Mouse (Mus musculus) myocyte (in vitro differentiated cells): ENCODE measurements at regions not wholly inside any gene's neighbourhood (a gene's known extent, or its start where the extent isn't known, plus 50 kb on each side); places are given as distances from the start of the nearest gene placed in this dataset.

Experiments
- E2F4 ChIP-seq: IDR thresholded peaks from one replicate; pipeline ENCODE4 v1.6.1; 2011; ENCODE audit warnings: mild to moderate bottlenecking, control low read depth, moderate library complexity; ENCODE audit not compliant: insufficient read depth
- MYOD1 ChIP-seq, 3 experiments: IDR thresholded peaks; one replicate each; pipeline ENCODE4 v1.6.1; 2011; ENCODE audit warnings: control low read depth in 2 of 3, low read depth in 2 of 3, mild to moderate bottlenecking in 2 of 3, moderate library complexity in 1 of 3; ENCODE audit not compliant: insufficient read length in 2 of 3, control insufficient read depth in 1 of 3
- MYOG ChIP-seq, 3 experiments: IDR thresholded peaks; one replicate each; pipeline ENCODE4 v1.6.1; 2011; ENCODE audit warnings: control low read depth in 2 of 3, low read depth in 2 of 3, mild to moderate bottlenecking in 2 of 3; ENCODE audit not compliant: insufficient read length in 2 of 3, control insufficient read depth in 1 of 3, insufficient read depth in 1 of 3
- POLR2A ChIP-seq: IDR thresholded peaks from one replicate; pipeline ENCODE4 v1.6.1; 2011; ENCODE audit warnings: low read depth, mild to moderate bottlenecking, control low read depth, moderate library complexity; ENCODE audit not compliant: insufficient read length
- POLR2AphosphoS2 ChIP-seq: IDR thresholded peaks from one replicate; pipeline ENCODE4 v1.6.1; 2011; ENCODE audit warnings: low read depth, control low read depth; ENCODE audit not compliant: insufficient read length
- REST ChIP-seq: IDR thresholded peaks from one replicate; pipeline ENCODE4 v1.6.1; 2011; ENCODE audit warnings: mild to moderate bottlenecking, control low read depth, moderate library complexity; ENCODE audit not compliant: insufficient read depth, insufficient read length
- SRF ChIP-seq: IDR thresholded peaks from one replicate; pipeline ENCODE4 v1.6.1; 2011; ENCODE audit warnings: low read depth; ENCODE audit not compliant: control insufficient read depth, insufficient read length
- TCF12 ChIP-seq: IDR thresholded peaks from one replicate; pipeline ENCODE4 v1.6.1; 2011; ENCODE audit warnings: mild to moderate bottlenecking, control low read depth; ENCODE audit not compliant: poor library complexity, insufficient read depth, severe bottlenecking
- USF1 ChIP-seq: IDR thresholded peaks from one replicate; pipeline ENCODE4 v1.6.1; 2011; ENCODE audit warnings: low read depth, mild to moderate bottlenecking, control low read depth, moderate library complexity

GRCm38 (mm10) chr14:74304483-74304882 lies 336.2 kb upstream of the Htr2a start:
- TF ChIP-seq USF1: no peak
- no peak for TF ChIP-seq POLR2A
- TF ChIP-seq POLR2AphosphoS2: no peak
- no peak for TF ChIP-seq TCF12
- TF ChIP-seq SRF: no peak
- TF ChIP-seq REST: no peak
- TF ChIP-seq MYOG (IDR thresholded peaks at IDR 0.05; ENCODE audit: control insufficient read depth in 1 of 3, insufficient read depth in 1 of 3, insufficient read length in 2 of 3, low read depth in 2 of 3): no peak
- TF ChIP-seq MYOD1 (IDR thresholded peaks at IDR 0.05; ENCODE audit: control insufficient read depth in 1 of 3, insufficient read length in 2 of 3, low read depth in 2 of 3): no peak
- TF ChIP-seq E2F4: no peak
